Comparison of ENCODE assay signal across 9 mouse cellular contexts in the genomic region with DNA sequence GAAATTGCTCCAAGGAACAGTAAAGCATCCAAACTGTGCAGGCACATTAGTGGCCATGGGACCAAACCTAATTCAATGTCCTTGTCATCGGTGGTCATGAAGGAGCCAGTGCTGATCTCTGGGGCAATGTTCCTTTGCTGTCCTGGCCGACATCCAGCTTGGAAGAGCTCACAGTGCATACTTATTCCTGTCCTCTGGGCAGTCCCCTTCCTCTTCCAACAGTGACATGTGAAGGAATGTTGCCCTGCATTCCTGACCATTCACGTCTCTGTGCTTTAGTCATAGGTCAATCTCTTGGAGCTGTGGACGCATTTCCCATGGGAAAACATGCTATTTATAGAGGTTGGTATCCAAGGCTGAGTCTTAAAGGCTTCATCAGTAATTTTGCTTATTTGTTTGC. TPM values are rescaled to one million over a fixed set of nuclear protein-coding genes. Genes with fewer than 3 reads are reported as not detected.
A peak's percentile ranks its signal among the peaks of the same experiment; 100 is the strongest.
DNase-seq lines count a peak whose midpoint lies in the region; ATAC-seq lines count a peak whose summit lies in the region.
"Had no signal": no experiment of that assay in that cellular context is flagged by ENCODE, and none has a peak within 500 bp of the region (broad histone marks: within the 10 kb centered on the region; RNA-seq: fewer than 3 reads in every experiment).

No protein-coding gene starts in this region.

- peak; percentile 93 for DNase-seq in Muller cell, postnatal 12 days (ENCODE audit: inconsistent ontology term)
- peak; percentile 61 for DNase-seq in adrenal gland, postnatal 10 days
- peak; percentile 86 to 87 for DNase-seq in heart, adult 9 months (ENCODE audit: low spot score in 2 of 2)
- peak; percentile 75 to 87 for DNase-seq in kidney, postnatal 25 days
- DNase-seq in testis, postnatal 10 days (ENCODE audit: low spot score) = no peak
- DNase-seq: liver, embryonic 13.5 days had no signal

- ATAC-seq in frontal cortex, adult (ENCODE audit: low TSS enrichment) = no peak
- no peak for ATAC-seq in cerebellum, adult (ENCODE audit: insufficient number of reproducible peaks, low FRiP score, low TSS enrichment)
- no peak for ATAC-seq in megakaryocyte-erythroid progenitor cell, adult 5-6 weeks (replicated peaks; ENCODE audit: low FRiP score, low TSS enrichment, poor library complexity, severe bottlenecking)

RNA-seq across cellular contexts. Expression of gene Ppp1cb, which starts 41.8 kb away (rescaled TPM):
- total RNA-seq in adrenal gland, postnatal 10 days (2021) = 100 to 1,000 TPM; 287 to 317 TPM
- 102 and 177 TPM in 2 replicates for total RNA-seq in megakaryocyte-erythroid progenitor cell, adult 5-6 weeks (2014; fragmentation: Nextera tagmentation)
- total RNA-seq in megakaryocyte-erythroid progenitor cell, adult 5-6 weeks (2017) = 203 and 224 TPM in 2 replicates
